Mouse (Mus musculus): Measurements from ENCODE around the gene Pecam1.
"Not testable (repeated sequence)": the region's sequence is repeated elsewhere in the genome, so short reads cannot be mapped to it uniquely, and the experiment has no call there.

Pecam1 gene

DNA sequence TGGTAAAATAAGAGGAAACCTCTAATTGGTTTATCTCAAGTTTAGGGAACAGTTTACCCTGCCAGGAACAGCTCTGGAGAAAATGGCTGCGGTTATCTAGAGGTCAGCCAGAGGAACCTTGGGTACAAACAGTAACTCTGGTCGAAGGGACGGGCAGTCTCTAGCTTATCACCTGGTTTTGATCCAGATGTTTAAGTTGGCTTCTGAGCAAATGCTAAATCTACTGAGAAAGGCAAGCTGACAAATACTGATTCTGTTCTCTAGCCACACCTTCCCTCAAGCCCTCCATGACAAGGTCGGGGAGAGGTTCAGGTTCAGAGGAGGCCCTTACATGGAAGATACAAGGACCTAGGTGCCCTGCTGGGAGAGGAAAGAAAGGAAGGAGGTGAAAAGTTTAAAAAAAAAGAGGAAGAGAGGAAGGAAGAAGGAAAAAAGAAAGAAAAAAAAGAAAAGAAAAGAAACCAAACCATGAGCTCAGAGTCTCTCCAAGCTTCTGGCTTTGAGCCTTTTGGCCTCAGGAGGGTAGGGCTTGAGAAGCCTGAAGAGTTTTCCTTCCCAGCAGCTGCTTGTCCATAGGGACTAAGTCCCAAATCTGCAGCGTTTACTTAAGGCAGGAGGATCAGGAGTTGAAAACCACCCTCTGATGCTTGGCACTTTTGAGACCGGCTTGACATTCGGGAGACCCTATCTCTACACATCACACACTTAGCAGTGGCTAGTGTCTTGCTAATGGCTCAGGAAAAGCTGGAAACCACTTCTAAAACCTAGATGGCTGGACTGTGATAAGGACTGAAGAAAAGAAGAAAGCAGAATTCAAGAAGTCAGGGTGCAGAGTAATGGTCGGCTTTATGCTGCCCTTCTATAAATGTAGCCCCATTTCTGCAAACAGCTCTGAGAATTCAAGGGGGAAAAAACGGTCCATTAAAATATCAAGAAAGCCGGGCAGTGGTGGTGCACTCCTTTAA, 21.7 kb downstream of the Pecam1 start:
- no peak for DNase-seq (ENCODE audit: low spot score in 2 of 2)

DNA sequence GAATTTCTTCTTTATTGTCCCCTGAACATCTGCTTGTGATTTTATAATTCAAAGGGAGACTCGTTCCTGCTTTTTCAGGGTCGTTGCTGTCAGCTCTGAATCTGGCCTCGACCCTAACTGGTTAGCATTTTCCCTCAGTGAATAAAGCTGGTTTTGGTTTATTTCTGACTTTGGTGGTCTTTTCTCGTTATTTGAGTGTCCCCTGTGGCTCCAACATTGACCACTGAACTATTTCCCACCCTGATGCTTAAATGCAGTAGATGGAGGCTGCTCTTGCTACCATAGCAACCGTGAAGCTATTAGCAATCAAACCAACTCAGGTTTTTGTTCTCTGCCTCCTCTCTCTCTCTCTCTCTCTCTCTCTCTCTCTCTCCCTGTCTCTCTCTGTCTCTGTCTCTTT, 22.5 kb downstream of the Pecam1 start:
- DNase-seq (ENCODE audit: low spot score in 2 of 2): no peak

DNA sequence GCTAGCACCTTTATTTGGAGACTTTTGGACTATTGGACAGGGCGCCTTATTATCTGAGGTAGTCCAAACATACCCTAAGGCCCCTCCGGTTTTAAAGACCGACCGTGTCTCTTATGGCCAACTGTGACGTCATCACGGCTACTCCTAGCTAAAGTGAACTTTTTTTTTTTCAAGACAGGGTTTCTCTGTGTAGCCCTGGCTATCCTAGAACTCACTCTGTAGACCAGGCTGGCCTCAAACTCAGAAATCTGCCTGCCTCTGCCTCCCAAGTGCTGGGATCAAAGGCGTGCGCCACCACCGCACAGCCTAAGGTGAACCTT, 25.6 kb downstream of the Pecam1 start:
- not testable (repeated sequence) for DNase-seq (ENCODE audit: low spot score in 2 of 2)

DNA sequence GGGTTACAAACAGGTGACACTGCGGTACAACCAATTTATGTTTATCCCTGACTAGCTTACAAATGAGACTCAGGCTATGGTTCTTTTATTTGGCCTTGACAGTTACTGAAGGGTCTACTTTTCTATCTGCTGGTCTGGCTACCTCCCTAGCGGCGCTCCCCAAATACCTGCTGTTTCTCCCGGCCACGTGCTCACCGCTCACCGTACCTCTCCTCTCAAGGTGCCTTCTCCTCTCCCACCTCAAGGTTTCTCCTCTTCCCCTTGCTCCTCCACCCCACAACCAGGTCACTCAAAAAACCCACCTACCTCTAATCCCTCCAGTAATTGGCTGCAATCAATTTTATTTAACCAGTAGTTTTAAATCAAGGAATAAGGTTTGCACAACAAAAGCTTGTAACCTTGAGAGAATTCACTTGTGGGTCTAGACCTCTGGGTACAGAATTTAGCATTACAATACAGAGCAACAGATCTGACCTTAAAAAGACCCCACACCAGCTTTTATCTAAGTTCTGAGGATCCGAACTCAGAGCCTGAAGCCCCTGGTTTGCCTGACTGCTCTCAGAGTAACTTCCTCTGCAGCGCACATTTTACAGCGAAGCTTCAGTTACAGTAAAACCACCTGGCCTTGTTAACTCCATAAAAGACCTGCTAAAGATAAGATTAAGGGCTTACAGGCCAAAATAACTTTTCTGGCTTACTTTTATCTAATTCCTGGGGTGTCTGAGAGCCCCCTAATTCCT, 26.1 kb downstream of the Pecam1 start:
- DNase-seq (ENCODE audit: low spot score in 2 of 2): no peak

DNA sequence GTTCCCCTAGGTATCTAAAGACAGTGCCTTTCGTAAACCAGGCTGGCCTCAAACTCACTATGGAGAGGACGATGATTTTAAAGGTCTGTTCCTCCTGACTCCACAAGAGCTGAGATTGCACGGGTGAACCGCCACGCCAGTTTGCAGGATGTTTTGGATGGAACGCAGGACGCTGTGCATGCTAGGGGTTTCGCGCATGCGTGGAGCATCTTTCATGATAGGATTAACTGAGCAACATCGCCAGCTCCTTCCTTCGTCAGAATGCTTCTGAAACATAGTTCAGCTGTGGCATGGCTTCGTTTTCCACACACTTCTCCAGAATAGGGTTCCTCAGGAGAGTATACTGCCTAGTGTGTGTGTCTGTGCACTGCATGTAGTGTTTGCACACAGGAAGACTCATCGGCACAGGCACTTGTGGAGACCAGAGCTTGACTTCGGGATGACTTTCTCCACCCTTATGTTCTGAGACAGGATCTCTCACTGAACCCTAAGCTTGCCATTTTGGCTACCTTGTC, 26.8 kb downstream of the Pecam1 start:
- DNase-seq (ENCODE audit: low spot score in 2 of 2): no peak

DNA sequence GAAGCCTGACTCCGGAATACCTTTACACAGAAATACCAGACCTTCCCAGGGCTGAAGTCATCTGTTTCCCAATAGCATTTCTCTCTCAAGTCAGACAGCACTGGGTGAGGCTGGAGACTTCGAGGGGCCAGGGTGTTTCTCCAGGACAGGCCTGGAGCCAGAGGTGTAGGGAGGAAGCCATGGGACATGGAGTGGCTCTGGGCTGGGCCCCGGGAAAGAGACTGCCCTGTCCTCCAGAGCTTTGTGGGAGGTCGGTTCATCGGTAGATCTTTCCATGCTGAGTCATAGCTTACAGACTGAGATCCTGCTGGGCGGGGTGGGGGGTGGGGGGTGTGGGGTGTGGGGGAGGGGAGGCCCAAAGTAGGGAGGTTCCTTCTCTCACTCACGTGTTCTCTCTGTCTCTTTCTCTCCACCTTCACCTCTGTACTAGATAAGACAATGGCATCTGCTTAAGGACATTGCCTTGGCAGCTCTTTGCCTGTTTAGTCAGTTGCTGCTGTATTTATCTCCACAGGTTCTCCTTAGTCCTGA, 27.5 kb downstream of the Pecam1 start:
- no peak for DNase-seq (ENCODE audit: low spot score in 2 of 2)

DNA sequence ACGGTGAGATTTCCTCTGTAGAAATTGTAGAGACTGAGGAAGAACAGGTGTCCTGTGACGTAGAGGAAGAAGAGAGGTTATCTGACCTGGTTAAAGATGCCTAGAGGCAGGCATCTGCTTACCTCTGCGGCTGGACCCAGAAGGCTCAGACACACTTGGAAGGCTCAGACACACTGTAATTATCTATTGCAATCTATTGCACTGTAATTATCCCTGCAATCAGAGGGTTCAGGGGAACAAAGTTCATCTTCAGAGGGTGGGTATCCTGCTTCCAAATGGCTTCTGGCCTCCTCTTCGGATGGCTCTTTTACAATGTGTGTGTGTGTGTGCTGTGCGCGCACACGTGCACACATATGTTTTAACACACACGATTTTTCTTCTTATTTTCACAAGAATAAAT, 30.0 kb downstream of the Pecam1 start:
- DNase-seq (ENCODE audit: low spot score in 2 of 2): no peak

DNA sequence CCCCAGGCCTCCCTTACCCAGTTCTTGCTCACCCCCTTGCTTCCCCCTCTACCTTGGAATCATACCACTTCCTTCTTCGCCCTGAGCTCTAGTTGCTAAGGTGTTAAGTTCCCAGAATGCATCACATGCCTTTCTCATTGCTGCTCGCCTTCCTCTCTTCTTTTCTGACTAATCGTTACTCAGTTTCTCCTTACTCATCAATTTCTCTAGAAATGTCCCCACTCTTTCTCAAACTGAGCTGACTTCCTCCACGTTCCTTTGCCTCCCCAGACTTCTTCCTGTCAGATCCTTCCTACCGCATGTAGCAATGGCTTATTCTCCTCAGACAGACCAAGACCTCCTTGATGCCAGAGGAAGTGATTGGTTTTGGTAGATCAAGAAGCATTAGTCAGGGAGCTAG, 33.9 kb downstream of the Pecam1 start:
- DNase-seq (ENCODE audit: low spot score in 2 of 2): no peak

DNA sequence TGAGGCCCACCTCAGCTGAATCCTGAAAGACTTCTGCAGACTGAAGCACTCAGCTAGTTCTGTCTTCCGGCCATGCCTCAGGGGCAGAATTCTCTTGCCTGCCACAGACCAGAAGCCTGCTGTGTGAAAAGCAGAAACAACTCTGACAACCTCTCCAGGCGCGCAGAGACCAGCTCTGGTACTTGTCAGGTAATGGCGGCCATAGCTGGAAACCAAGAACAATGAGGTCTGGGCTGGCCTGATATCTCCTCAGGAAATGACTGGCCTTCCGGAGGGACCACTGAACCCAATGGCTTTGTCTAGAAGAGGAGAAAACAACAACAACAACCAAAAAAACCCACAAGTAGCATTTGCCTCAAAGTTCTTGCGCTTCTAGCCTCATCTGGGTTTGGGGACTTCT, 35.4 kb downstream of the Pecam1 start:
- no peak for DNase-seq (ENCODE audit: low spot score in 2 of 2)

DNA sequence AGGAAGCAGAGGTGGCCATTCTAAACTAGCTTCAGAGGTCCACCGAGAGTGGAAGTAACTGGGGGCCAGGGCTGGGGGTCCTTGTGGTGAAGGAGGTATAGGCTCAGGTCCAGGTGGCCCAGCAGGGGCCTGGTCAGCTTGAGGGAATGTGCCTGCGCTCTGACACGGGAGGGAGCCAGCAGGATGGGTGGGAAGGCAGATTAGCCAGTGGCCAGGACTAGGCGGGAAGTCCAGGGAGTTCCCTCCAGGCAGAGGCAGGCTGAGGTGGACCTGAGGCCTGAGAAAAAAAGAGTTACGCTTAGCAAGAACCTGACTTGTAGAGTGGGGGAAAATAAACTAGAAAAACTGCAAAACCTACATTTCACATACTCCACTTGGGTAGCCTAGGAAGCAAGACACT, 39.6 kb downstream of the Pecam1 start:
- DNase-seq (ENCODE audit: low spot score in 2 of 2): no peak

DNA sequence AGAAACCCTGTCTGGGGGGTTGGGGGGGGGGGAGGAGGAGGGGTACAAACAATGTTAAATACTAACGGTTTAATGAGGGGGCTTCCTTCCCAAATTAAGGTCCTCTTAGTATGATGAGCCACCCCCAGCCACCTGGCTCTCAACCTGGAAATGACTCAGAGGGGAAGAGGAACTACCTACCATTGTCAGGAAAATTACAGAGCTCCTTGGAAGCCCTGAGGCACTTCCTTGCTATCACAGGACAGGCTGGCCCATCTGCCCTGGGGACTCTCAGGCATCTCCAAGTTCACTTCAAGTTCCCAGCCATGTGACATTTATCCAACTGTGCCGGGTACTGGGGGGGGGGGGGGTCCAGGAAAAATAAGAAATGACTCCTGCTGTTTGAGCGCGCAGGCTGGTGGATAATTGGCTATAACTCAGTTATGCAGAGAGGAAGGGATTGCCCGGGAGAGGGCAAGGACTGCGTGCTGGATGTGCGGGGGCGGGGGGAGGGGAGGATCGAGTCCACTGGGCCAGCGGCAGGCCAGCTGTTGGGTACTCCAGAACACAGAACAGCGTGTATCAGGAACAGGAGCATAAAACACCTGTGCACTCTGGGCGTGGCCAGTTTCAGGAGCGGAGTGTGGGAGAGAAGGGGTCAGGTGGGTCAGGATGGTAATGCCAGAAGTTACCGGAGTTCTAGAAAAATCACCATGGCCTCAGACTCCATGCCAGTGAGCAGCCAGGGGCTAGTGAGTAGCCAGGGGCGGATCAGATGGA, 41.0 kb downstream of the Pecam1 start:
- no peak for DNase-seq (ENCODE audit: low spot score in 2 of 2)

DNA sequence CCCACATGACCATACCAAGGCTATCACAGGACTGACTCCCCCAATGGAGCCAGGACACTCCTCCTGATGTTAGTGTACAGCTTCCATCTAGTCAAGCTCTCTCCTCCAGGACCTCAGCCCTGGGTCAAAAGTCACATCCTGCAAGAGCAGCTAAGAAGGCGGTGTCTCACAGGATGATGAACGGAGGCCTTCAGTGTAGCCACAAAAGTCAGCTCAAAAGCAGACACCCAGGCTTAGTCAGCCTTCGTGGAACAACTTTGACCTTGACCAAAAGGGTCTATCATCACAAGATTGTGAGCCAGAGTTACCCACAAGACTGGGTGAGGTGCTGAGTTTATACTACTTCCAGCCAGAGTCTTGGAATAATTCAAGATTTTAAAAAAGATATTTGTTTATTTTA, 42.6 kb downstream of the Pecam1 start:
- no peak for DNase-seq (ENCODE audit: low spot score in 2 of 2)

DNA sequence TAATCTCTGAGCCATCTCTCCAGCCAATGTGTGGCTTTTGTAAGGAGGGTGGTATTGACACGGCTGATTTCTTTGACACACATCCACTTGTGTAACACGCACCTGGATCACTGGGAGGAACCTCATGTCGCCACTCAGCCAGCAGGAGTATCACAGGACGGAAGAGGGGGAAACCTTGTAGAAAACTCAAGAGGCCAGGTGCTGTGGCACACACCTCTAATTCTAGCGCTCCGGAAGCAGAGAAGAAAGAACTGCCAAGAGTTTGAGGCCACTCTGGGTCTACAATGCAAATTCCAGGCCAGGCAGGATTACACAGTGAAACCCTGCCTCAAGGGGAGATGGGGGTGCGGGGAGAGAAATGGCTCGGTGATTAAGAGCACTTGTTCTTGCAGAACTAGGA, 43.3 kb downstream of the Pecam1 start:
- DNase-seq (ENCODE audit: low spot score in 2 of 2): no peak

DNA sequence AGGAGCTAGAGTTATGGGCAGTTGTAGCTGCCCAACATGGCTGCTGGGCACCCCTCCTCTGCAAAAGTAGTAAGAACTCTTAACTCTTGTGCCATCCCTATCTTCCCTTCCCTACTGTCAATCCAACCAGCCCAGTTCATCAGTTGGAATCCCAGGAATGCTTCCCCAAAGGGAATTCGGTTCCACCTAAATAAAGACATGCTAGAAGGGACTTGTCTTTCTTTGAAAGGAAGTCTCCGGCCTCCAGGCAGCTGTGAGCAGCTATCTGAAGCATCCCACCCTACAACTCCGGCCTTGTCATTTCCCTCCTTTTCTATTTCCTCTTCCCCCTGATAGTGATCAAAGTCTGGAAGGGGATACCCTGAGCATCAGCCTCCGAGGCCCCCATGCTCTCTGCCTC, 44.2 kb downstream of the Pecam1 start:
- DNase-seq (ENCODE audit: low spot score in 2 of 2): no peak

DNA sequence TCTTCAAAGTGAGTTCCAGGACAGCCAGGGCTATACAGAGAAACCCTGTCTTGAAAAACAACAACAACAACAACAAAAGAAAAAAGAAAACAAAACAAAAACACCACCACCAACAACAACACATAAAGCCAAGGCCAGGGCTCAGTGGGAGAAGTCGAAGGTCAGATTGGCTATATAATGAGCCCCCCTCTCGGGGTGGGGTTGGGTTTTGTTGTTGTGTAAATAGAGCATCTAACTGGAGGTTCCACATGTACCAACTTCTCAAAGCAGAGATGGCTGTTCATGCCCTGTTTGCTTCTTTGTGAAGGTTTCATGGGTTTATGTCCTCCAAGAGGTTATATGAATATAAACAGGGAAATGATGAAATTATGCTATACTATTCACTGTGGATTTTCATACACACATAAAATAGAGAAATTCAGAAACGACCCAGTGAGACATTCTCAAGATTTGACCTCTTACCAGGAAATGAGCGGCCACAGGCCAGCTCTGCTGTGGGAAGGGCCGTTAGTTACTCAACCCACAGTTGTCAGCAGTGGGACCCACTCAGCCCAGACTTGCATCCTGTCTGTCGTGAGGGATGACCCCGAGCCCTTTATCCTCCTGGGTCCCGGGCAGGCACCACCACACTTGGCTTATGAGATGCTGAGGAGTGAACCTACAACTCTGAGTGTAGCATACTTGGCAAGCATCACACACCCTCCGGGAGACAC, 45.9 kb downstream of the Pecam1 start:
- no peak for DNase-seq (ENCODE audit: low spot score in 2 of 2)

DNA sequence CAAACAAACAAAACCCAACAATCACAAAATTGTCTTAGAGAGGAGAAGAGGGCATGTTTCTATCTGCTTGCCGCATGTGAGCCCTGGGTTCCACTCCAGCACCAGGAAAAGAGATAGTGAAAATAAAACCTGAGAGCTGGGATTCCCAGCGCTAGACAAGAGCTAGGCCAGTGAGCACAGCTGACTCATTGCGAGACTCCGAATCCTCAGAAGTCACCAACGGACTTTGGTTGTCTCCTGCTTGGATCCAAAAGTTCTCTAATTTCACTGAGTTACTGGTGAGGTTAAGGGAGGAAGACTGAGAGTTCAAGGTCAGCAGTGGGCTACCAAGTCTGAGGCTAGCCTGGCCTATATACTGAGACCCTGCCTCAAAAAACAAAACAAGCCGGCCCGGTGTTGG, 46.5 kb downstream of the Pecam1 start:
- DNase-seq (ENCODE audit: low spot score in 2 of 2): no peak

DNA sequence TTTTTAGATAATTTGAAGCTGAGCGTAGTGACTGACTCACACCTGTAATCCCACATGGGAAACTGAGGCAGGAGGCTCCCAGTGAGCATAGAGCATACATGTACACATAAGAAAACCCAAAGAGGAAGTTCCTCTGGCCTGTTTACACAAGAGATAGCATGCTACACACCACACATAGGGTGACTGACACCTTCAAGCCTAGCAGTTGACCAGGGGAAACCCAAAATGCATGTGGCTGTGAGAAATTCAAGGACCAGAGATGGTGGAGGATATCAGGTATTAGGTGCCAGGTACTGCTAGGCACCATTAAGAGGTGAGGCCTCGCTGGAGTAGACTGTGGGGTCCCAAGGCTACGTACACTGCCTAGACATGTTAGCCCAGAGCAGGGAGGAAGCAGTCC, 47.8 kb downstream of the Pecam1 start:
- DNase-seq (ENCODE audit: low spot score in 2 of 2): no peak

DNA sequence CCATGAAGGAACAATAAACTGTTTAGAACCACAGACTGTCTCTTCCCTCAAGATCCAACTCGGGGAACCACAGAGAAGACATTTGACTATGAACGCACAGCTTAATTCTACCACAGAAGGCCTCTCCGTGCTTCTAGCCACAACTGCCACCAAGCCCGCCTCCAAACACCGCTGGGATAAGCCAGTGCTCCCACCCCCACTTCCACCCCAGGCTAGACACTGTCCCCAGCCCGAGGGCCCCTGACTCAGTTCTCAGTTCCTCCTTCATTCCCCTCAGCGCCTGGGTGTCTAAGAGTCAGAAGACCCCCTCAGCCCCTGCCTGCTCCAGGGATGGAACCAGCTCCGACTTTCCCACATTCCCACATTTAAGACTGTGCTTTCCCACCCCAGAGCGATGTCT, 48.8 kb downstream of the Pecam1 start:
- no peak for DNase-seq (ENCODE audit: low spot score in 2 of 2)

DNA sequence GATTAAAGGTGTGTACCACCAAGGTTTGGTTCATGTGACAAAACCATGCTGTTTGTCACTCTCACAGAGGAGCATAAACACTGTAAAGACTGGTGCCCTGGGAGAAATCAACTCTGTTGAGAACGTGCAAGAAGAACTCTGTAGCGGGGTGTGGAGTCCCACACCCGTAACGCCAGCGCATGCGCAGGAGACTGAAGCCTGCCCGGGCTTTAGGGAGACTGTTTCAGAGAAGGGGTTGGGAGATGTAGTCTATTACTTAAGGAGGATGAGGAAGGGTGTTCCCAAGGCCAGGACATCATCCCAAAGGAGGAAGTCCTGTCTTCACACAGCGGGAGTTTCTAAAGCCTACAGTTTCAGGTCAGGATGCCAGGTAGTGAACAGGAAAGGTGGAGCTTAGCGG, 51.3 kb downstream of the Pecam1 start:
- no peak for DNase-seq (ENCODE audit: low spot score in 2 of 2)

DNA sequence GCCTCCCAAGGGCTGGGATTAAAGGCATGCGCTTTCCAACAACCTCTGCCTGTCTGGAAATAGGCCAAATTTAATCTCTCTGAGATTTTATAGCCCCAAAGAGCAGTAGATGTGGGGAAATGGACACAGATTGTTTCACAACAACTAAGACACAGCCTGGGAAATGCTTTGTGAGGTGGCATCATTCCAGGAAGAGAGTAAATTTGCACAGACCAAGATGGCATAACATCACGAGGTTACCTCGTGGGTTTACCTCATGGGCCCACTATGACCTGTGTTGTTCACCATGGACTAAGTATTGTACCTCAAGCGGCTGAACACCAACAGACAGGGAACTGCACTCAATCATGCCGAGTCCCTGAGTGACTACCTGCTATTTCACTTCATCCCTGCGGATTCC, 52.1 kb downstream of the Pecam1 start:
- no peak for DNase-seq (ENCODE audit: low spot score in 2 of 2)

DNA sequence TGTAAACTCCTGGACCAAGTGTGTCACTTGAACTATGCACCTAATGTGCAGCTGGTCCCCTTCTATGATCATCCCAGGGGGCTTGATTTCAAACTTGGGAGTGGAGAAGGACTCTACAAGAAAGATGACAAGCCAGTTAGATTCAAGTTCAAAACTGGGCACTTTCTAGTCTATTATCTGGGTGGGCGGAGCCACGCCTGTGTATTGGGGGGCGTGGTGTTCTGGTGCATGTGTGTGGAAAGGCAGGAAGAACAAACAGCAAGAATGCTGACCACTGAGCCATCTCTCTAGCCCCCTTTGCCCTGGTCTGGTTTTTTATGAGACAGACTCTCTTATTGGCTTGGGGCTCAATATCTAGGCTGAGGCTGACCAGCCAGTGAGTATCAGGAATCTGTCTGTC, 54.5 kb downstream of the Pecam1 start:
- DNase-seq (ENCODE audit: low spot score in 2 of 2): no peak

All from spleen, postnatal 14 days (tissue).